Mouse (Mus musculus) left cerebral cortex, postnatal 4 days (tissue): ENCODE results near the gene Stpg3. TPM values are rescaled to one million over a fixed set of nuclear protein-coding genes. Genes with fewer than 3 reads are reported as not detected.

Source experiments
- DNase-seq: peaks from one replicate; pipeline ENCODE4 v3.0.0-alpha.2; 2022
- intact Hi-C: fragments of 180-260 bp; cut with DNase I; formaldehyde crosslinking; loops from one replicate; pipeline ENCODE4 v1.15.1; 2025
- total RNA-seq, 2 experiments: library from RNA; stranded (reverse); gene quantifications; 2 replicates each; pipeline ENCODE4 v1.2.3; 2021

The Stpg3 gene
- total RNA-seq, 2 experiments from 2014 or later: not detected

DNA sequence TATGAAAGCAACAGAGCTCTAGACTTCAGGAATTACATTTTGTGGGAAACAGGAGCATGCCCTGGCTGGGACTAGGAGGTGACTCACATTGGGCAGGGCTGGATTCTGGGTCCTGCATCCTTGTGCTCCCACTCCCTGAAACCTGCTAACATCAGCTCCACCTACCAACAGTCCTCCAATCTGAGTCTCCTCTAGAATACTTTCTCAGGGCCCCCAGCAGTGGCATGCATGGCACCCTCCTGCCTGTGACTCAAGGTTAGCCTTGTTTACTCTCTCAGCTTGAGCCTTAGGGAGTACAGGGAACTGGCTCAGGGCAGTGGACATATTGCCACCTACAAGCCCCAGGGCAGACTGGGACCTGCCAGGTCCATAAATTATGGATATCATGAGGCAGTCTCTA lies 23.7 kb upstream of the Stpg3 start:
- no peak for DNase-seq
- intact Hi-C loops: no loop called here

GRCm38 (mm10) chr2:25237522-25237921 lies 23.1 kb upstream of the Stpg3 start:
- intact Hi-C loops: no loop called here

GRCm38 (mm10) chr2:25236614-25237013 lies 22.2 kb upstream of the Stpg3 start, which contains the start of gene Rnf224:
Rnf224 (minus strand) TSS chr2:25236787.
- intact Hi-C loops: no loop called here

More at GRCm38 (mm10) chr2:25237522-25237921, 23.1 kb upstream of the Stpg3 start:
- no peak for DNase-seq

DNA sequence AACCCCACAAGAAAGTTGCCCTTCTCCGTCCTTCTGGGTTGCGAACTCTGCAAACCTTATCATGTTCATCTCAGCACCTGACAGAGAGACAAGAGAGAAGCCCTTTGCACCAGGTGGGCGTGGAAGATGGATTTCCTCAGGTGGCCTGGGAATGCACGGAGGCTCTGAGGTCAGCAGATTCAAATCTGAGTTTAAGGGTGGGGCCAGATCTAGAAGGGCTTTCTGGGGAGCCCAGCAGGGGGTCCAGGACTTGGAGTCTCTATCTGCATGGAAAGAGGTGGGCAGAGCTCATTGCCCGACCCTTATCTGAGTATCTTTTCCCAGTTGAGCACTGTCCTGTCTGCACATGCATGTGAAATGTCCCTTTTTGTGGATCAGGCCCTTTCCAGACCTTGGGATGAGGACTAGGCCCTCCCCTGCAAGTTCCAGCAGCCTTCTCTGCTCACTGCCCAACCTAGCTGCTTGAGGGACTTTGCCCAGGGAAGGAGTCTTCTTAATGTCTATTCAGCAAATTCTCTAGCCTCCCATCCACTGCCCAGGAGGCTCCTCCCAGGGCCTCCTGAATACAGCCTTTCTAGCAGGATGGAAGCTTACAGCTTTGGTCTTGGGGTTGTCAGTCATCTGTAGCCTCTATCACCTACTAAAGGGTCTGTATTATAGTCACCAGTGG lies 20.2 kb upstream of the Stpg3 start:
- intact Hi-C loops: no loop called here
- DNase-seq: no peak

More at GRCm38 (mm10) chr2:25236614-25237013, 22.2 kb upstream of the Stpg3 start, which contains the start of gene Rnf224:
- no peak for DNase-seq

- intact Hi-C loops: no loop called here
- no peak for DNase-seq
Observed at GRCm38 (mm10) chr2:25234050-25234449, 19.6 kb upstream of the Stpg3 start, which contains the start of gene Slc34a3. Slc34a3 (minus strand) TSS chr2:25234364.

GRCm38 (mm10) chr2:25233421-25233820 lies 19.0 kb upstream of the Stpg3 start:
- no peak for DNase-seq
- intact Hi-C loops: no loop called here

DNA sequence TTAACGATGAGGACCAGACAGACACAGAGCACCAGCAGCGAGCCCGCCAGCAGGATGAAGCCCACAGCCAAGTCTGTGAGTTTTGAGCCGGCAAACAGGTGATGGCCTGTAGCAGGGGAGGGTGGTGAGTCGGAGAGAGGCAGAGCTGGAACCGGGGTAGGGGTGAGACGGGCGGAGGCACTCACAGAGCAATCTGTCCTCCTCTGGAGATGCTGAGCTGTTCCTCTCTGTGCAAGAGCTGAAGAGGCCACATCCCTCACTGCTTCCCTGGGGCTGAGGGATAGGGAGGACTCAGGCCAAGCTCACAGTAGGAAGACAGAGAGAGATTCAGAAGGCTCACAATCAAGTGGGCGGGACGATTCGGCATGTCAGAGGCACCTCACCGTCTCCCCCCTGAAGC lies 16.6 kb upstream of the Stpg3 start:
- intact Hi-C loops: no loop called here
- no peak for DNase-seq

DNA sequence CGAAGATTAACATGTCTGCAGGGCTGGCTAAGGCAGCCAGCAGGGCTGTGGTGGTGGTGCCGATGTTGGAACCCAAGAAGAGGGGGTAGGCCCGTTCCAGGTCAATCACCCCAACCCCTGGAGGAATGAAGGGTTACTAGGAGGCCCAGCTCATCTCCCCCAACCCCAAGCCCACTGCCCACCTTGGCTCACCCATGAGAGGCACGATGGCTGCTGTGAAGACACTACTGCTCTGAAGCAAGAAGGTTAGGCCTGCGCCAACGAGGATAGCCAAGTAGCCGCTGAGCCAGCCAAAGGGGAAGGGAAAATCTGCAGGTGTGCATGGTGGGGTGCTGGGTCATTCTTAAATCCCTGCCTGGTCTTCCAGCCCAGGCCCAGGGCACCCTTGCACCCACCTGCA lies 16.1 kb upstream of the Stpg3 start:
- no peak for DNase-seq
- intact Hi-C loops: no loop called here

- intact Hi-C loops: no loop called here
- no peak for DNase-seq
Observed at GRCm38 (mm10) chr2:25229582-25229981, 15.1 kb upstream of the Stpg3 start.

DNA sequence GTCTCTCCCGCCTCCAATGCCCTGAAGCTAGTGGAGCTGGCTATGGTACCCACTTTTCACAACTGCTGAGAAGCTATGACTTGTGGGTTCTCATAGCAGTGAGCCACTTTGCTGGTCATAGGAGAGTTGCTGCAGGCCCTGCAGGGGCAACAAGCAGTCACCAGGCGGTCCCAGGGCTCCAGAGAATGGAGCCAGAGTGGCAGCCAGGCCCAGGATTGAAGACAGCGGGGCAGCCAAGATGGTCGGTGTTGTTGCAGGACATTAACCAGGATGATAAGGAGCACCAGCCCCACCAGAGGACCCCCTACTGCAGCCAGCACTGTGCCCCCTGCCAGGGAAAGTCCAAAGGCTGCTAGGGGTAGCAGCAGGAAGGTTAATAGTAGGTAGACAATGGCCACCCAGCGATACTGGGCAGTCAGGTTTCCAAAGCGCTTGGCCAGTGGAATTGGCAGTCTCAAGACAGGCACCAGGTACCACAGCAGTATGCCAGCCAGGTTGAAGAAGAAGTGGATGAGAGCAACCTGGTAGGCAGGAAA lies 14.6 kb upstream of the Stpg3 start:
- intact Hi-C loops: no loop called here
- no peak for DNase-seq

DNA sequence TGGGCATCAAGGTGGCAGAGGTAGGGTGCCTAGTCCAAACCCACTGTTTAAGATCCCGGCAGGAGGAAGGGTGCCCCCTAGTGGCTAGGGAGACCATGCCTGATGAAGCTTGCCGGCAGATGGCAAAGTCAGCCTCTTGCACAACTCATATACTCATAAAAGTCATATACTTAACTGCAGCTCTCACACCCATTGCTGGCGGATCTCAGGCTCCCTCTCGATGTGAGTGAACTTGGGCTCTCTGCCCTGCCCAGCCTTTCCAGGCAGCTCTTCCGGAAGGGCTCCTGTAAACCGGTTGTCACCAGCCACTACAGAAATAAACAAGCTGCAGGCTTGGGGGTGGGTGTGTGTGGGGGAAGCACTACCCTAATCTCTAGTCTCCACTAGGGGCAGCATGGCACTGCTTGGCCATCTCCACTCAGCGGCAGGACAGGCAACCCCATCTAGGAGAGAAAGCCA lies 14.0 kb upstream of the Stpg3 start:
- intact Hi-C loops: no loop called here

DNA sequence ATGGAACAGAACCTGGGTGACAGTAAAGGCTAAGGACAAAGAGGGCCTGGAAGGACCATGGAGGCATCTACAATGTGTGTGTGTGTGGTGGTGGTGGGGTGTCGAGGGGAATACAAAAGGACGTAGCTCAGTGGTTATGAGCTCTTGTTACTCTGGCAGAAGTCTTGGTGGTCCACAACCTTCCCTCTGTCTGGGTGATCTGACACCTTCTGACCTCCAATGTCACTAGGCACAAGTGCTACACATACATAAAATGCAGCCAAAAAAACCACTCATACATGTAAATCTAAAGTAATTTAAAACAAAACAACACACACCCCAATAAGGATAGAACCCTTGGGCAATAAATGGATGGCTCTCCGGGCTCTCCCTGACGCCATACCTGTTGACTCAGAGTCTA lies 13.0 kb upstream of the Stpg3 start:
- DNase-seq: no peak
- intact Hi-C loops: no loop called here

More for the DNA sequence above, 14.0 kb upstream of the Stpg3 start:
- peak; percentile 83 for DNase-seq

GRCm38 (mm10) chr2:25226864-25227263 lies 12.4 kb upstream of the Stpg3 start:
- intact Hi-C loops: loop anchor here (1.0 kb wide), 1 partner anchor 34 kb away; no protein-coding TSS in a partner anchor

GRCm38 (mm10) chr2:25225811-25226379 lies 11.5 kb upstream of the Stpg3 start:
- no peak for DNase-seq
- intact Hi-C loops: loop anchor here (1.0 kb wide), 1 partner anchor 33 kb away; no protein-coding TSS in a partner anchor

More at GRCm38 (mm10) chr2:25226864-25227263, 12.4 kb upstream of the Stpg3 start:
- DNase-seq: no peak

DNA sequence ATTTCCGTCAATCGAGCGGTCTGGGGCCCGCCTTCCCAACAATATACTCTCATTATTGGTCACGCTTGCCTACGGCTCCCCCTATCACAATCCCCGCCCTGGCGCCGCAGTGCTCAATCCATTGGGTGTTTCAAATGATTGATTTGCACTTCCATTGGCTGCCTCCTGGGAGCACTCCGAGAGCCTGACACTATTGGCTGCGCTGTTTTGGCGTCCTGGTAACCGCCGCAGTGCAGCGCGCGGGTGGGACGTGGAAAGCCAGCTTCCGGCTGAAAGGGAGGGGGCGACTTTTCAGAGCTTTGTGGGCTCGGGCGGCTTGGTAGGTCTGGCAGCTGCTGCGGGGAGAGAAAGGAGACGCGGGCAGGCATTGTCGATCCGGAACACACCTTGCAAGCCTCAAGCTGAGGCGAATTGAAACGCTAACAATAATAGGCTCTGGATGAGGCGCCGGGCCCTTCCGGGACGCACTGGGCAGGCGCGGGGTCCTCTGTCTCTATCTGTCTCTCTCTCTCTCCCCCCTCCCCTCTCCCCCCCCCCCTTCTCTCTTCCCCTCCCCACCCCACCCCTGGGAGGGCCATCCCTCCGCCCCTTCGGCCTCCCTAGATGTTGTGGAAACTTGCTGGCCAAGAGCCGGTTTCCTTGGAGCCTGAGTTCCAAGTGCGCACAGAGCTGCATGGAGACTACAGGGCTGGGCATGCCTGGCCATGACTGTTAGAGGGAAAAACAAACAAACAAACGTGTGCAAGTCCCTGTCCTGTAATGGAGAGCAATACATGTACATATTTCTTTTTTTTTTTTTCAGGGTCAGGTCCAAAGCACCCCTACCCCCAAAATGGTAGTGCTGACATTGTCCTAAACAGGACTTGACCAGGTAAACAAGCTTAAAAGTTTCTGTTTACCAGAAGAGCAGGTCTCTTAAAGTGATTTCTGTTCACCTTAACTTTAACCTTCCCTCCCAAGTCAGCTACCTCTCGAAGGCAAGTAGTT lies 10.6 kb upstream of the Stpg3 start:
- peak; percentile 99 for DNase-seq
- intact Hi-C loops: loop anchor here (5.0 kb wide), 1 partner anchor 32 kb away; the partner anchor contains the start of gene Tmem203

DNA sequence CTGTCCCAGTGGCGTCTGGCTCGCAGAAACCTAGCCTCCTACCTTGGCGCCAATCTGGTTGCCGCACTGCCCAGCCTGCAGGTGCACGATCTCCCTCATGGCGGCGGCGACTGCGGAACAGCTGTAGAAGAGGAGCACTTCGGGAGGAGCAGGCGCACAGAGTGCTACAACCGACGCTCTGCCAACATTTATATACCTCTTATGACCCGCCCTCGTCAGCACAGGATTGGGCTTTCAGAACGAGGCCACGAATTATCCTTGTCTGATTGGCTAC lies 10.0 kb upstream of the Stpg3 start, which contains the start of gene Tubb4b:
Gene Tubb4b (minus strand): TSS at position 211 of the 274 bp plus-strand sequence.
- DNase-seq: no peak
- intact Hi-C loops: loop anchor here (5.0 kb wide), 1 partner anchor 33 kb away; the partner anchor contains the start of gene Tmem203

DNA sequence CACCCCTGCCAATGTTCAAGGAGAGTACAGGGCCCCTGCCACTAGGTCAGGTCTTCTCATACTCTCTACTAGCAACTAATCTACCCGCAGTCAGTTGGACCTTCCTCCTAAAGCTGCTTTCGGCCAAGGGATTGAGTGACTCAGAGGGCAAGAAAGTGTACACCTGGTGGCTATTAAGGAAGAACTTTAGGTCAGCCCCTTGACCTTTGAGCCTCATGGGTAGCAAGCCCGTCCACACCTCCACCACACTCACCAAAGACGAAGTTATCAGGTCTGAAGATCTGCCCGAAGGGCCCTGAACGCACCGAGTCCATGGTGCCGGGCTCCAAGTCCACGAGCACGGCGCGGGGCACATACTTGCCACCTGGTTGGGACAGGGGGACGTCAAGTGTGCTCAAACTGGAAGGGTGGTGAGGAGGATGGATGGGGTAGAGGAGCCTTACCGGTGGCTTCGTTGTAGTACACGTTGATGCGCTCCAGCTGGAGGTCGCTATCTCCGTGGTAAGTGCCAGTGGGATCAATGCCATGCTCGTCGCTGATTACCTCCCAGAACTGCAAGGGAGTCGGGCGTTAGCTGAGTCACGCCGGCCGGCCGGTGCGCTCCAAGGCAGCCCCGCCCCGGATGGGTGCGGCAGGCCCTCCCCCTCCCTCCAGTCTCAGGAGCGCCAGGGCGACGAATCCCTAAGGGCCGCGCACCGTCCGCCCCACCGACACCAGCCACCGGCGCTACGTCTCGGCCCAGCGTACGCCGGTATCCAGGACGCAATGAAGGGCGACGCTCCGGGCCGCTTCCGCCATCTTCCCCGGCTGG lies 9.4 kb upstream of the Stpg3 start:
- intact Hi-C loops: loop anchor here (5.0 kb wide), 1 partner anchor 33 kb away; the partner anchor contains the start of gene Tmem203
- DNase-seq: peak; percentile 57

DNA sequence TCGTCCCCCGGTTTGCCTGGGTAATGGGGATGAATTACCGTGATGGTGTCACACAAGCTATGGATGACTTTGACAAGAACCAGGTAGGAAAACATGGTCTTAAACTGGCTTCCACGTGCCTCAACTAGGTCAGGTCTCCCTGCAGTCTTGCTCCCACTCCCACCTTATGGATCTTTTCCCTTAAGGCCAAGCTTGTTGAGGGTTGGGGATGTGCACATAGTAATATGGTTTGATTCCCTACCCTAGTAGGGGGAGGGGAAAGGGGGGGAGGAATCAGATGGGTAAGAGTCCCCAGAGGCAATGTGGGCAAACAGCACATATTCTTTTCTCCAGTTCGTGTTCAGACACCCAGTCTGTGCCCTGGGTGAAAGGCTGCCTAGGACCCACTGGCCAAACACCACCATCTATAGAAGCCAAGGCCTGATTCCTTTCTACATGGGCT lies 6.9 kb upstream of the Stpg3 start:
- no peak for DNase-seq
- intact Hi-C loops: loop anchor here (5.0 kb wide), 1 partner anchor 36 kb away; the partner anchor contains the start of gene Tmem203

- DNase-seq: no peak
- intact Hi-C loops: no loop called here
Observed at GRCm38 (mm10) chr2:25218445-25218844, 4.0 kb upstream of the Stpg3 start, which contains the start of gene Fam166a. Fam166a (plus strand) TSS chr2:25218745.
